Mouse (Mus musculus): Measurements from ENCODE around the gene Fam174a. TPM values are rescaled to one million over a fixed set of nuclear protein-coding genes. Genes with fewer than 3 reads are reported as not detected.

Gene Fam174a
- 33.5 to 53.2 TPM (median 50.9 TPM) in 3 replicates for total RNA-seq (2017)

GRCm38 (mm10) chr1:95313393-95314228, at the start of gene Fam174a:
Fam174a (plus strand) TSS chr1:95313623.
- ATAC-seq (replicated peaks; ENCODE audit: insufficient number of reproducible peaks, low FRiP score, low TSS enrichment, poor library complexity, severe bottlenecking), result peak; percentile 93

GRCm38 (mm10) chr1:95263843-95264242, 49.6 kb upstream of the Fam174a start:
- ATAC-seq (replicated peaks; ENCODE audit: insufficient number of reproducible peaks, low FRiP score, low TSS enrichment, poor library complexity, severe bottlenecking), result no peak

GRCm38 (mm10) chr1:95267950-95268724, 45.3 kb upstream of the Fam174a start:
- no peak; the same call in 1 of the 2 replicates for ATAC-seq (replicated peaks; ENCODE audit: insufficient number of reproducible peaks, low FRiP score, low TSS enrichment, poor library complexity, severe bottlenecking)

- ATAC-seq (replicated peaks; ENCODE audit: insufficient number of reproducible peaks, low FRiP score, low TSS enrichment, poor library complexity, severe bottlenecking), result no peak
These were observed 40.1 kb upstream of the Fam174a start for GRCm38 (mm10) chr1:95273321-95273720.

GRCm38 (mm10) chr1:95308324-95308723, 5.1 kb upstream of the Fam174a start:
- no peak for ATAC-seq (replicated peaks; ENCODE audit: insufficient number of reproducible peaks, low FRiP score, low TSS enrichment, poor library complexity, severe bottlenecking)

- ATAC-seq (replicated peaks; ENCODE audit: insufficient number of reproducible peaks, low FRiP score, low TSS enrichment, poor library complexity, severe bottlenecking), result peak; percentile 38
These were observed 769 bp downstream of the Fam174a start for GRCm38 (mm10) chr1:95314229-95314555.

- ATAC-seq (replicated peaks; ENCODE audit: insufficient number of reproducible peaks, low FRiP score, low TSS enrichment, poor library complexity, severe bottlenecking), result no peak
These were observed 2.6 kb downstream of the Fam174a start for GRCm38 (mm10) chr1:95315981-95316380.

- ATAC-seq (replicated peaks; ENCODE audit: insufficient number of reproducible peaks, low FRiP score, low TSS enrichment, poor library complexity, severe bottlenecking), result no peak
These were observed 8.8 kb downstream of the Fam174a start for GRCm38 (mm10) chr1:95322219-95322618.

GRCm38 (mm10) chr1:95323004-95323403, 9.6 kb downstream of the Fam174a start:
- ATAC-seq (replicated peaks; ENCODE audit: insufficient number of reproducible peaks, low FRiP score, low TSS enrichment, poor library complexity, severe bottlenecking), result peak; percentile 79

GRCm38 (mm10) chr1:95326856-95327255, 13.4 kb downstream of the Fam174a start:
- ATAC-seq (replicated peaks; ENCODE audit: insufficient number of reproducible peaks, low FRiP score, low TSS enrichment, poor library complexity, severe bottlenecking), result no peak

GRCm38 (mm10) chr1:95339618-95340017, 26.2 kb downstream of the Fam174a start:
- peak; percentile 94 for ATAC-seq (replicated peaks; ENCODE audit: insufficient number of reproducible peaks, low FRiP score, low TSS enrichment, poor library complexity, severe bottlenecking)

- ATAC-seq (replicated peaks; ENCODE audit: insufficient number of reproducible peaks, low FRiP score, low TSS enrichment, poor library complexity, severe bottlenecking), result no peak
These were observed 28.8 kb downstream of the Fam174a start for GRCm38 (mm10) chr1:95342242-95342641.

GRCm38 (mm10) chr1:95343585-95344485, 30.4 kb downstream of the Fam174a start:
- ATAC-seq (replicated peaks; ENCODE audit: insufficient number of reproducible peaks, low FRiP score, low TSS enrichment, poor library complexity, severe bottlenecking), result no peak

GRCm38 (mm10) chr1:95354146-95354545, 40.7 kb downstream of the Fam174a start:
- ATAC-seq (replicated peaks; ENCODE audit: insufficient number of reproducible peaks, low FRiP score, low TSS enrichment, poor library complexity, severe bottlenecking), result no peak

- no peak for ATAC-seq (replicated peaks; ENCODE audit: insufficient number of reproducible peaks, low FRiP score, low TSS enrichment, poor library complexity, severe bottlenecking)
These were observed 43.5 kb downstream of the Fam174a start for GRCm38 (mm10) chr1:95356904-95357303.

GRCm38 (mm10) chr1:95363692-95364091, 50.3 kb downstream of the Fam174a start:
- ATAC-seq (replicated peaks; ENCODE audit: insufficient number of reproducible peaks, low FRiP score, low TSS enrichment, poor library complexity, severe bottlenecking), result no peak

- ATAC-seq (replicated peaks; ENCODE audit: insufficient number of reproducible peaks, low FRiP score, low TSS enrichment, poor library complexity, severe bottlenecking), result no peak
These were observed 53.4 kb downstream of the Fam174a start for GRCm38 (mm10) chr1:95366616-95367373.

GRCm38 (mm10) chr1:95367748-95368147, 54.3 kb downstream of the Fam174a start:
- no peak for ATAC-seq (replicated peaks; ENCODE audit: insufficient number of reproducible peaks, low FRiP score, low TSS enrichment, poor library complexity, severe bottlenecking)

Data from monocyte, adult 5-6 weeks (primary cell).